Mouse (Mus musculus): ENCODE data around the gene Mapre3. TPM values are rescaled to one million over a fixed set of nuclear protein-coding genes. Genes with fewer than 3 reads are reported as not detected.

Gene Mapre3
- polyA plus RNA-seq, 1 experiment from 2014 or later: 22.7 TPM

DNA sequence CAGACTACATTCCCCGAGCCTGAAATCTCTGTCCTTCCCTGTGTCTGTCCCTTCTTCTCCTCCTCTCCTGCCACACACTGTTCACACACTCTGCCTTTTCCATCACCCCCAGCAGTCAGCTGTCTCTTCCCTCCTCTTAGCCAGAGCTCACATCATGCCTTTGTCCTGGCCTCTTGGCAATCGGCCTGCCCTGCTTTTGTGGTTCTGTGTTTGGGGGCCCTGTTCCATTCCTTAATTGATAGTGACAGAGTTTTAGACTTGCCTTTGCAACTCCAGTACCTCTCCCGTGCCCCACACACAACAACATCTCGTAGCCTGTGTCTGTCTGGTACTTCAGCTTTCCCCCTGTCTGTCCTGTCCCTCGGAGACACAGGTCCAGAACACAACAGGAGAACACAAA is 97.7 kb downstream of the Mapre3 start:
- Histone ChIP-seq H3K27ac (ENCODE audit: low read length) (peak overlapping the region; percentile 90), H3K4me3 (ENCODE audit: low read length) (no peak overlapping the region), H3K9me3 (ENCODE audit: low read length) (no peaks in the 10 kb centered on the region), H3K4me1 (ENCODE audit: insufficient read depth, low read length) (peaks cover 67% of the 10 kb centered on the region), H3K27me3 (ENCODE audit: insufficient read depth, low read length) (no peaks in the 10 kb centered on the region), H3K36me3 (ENCODE audit: insufficient read depth, low read length) (peaks cover 3% of the 10 kb centered on the region; the same call in 1 of the 2 replicates), H3K9ac (replicated peaks; ENCODE audit: low read length) (peak overlapping the region; percentile 29; the same call in 1 of the 2 replicates), H3K4me2 (replicated peaks; ENCODE audit: low read depth, low read length) (no peak overlapping the region)
- 64% methylated on average over 5 of the region's 5 CpGs for WGBS
- ATAC-seq (ENCODE audit: low FRiP score, low TSS enrichment): no peak

DNA sequence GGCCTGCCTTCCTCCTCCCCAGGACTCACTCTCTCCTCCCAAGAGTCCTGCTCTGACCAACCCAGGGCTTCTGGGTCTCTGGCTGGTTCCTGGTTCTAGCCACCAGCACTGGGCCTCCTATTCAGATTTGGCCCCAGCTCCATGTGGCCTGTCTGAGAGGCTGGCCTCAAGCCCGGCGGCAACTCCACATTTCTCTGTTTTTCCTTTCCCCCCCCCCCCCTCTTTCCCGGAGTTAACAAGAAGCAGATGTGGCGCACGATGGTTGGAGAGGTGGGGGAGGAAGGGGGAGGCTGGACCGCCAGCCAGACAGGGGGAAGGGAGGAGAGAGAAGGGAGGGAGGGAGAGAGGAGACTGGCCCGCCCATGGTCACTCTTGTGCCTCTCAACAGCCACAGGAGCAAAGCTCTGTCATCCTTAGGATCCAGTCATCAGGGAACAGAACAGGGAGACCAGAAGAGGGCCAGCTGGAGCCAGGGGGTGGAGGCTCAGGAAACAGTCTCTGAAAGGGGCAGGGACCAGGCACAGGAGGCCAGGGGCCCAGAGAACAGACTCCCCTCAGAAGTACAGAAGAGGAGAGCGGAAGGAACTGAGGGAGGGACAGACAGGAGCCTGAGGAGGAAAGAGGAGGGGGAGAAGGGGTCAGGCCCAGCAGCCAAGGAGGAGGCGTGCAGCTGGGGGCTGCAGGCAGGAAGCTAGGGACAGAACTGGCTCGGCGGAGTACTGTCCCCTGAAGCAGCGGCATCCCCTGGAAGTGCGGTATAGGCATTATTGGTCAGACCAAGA is 98.8 kb downstream of the Mapre3 start, which contains the start of gene Emilin1:
Gene Emilin1 (plus strand): TSS at position 343 of the 782 bp plus-strand sequence.
- Histone ChIP-seq H3K9ac (replicated peaks; ENCODE audit: low read length) (peak within 1 kb of the TSS; percentile 64), H3K4me3 (ENCODE audit: low read length) (peak within 1 kb of the TSS; percentile 52), H3K36me3 (ENCODE audit: insufficient read depth, low read length) (peaks cover 14% of the 10 kb centered on the region), H3K9me3 (ENCODE audit: low read length) (no peaks in the 10 kb centered on the region), H3K4me2 (replicated peaks; ENCODE audit: low read depth, low read length) (peak within 1 kb of the TSS; percentile 72), H3K27me3 (ENCODE audit: insufficient read depth, low read length) (no peaks in the 10 kb centered on the region), H3K4me1 (ENCODE audit: insufficient read depth, low read length) (peaks cover 66% of the 10 kb centered on the region), H3K27ac (ENCODE audit: low read length) (peak within 1 kb of the TSS; percentile 90)
- WGBS: 14% methylated on average over 13 of the region's 13 CpGs
- peak; percentile 79 for ATAC-seq (ENCODE audit: low FRiP score, low TSS enrichment)

DNA sequence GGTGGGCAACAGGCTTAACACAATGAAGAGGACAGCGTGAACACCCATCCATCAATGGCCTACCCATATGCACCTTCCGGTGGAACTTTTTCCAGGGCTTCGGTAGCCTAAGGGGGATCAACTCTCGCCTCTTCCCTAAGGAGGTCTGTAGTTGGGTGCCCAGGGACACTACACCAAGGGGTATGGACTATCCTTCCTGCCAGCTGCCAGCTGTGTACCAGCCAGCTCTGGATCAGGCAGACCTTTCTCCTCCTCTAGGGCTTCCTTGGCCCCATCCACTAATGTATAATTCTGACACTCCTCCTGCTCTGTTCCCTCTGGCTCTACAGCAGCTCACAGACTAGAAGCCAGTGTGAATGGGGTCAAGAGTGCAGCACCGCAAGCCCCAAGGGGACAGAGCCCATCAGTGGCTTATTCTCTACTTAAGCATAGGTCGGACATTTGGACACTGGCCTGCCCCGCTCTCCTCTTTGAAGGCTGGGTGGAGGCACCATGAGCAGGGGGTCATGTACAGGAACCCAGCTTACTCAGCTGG is 99.7 kb downstream of the Mapre3 start:
- peak overlapping the region; percentile 90 for H3K27ac ChIP-seq (ENCODE audit: low read length)
- H3K9me3 ChIP-seq (ENCODE audit: low read length): no peaks in the 10 kb centered on the region
- H3K4me2 ChIP-seq (replicated peaks; ENCODE audit: low read depth, low read length): peak overlapping the region; percentile 72
- peak overlapping the region; percentile 52 for H3K4me3 ChIP-seq (ENCODE audit: low read length)
- WGBS: 39% methylated on average over 7 of the region's 7 CpGs
- H3K4me1 ChIP-seq (ENCODE audit: insufficient read depth, low read length): peaks cover 58% of the 10 kb centered on the region
- no peak for ATAC-seq (ENCODE audit: low FRiP score, low TSS enrichment)
- peak overlapping the region; percentile 64 for H3K9ac ChIP-seq (replicated peaks; ENCODE audit: low read length)
- H3K36me3 ChIP-seq (ENCODE audit: insufficient read depth, low read length): peaks cover 23% of the 10 kb centered on the region
- no peaks in the 10 kb centered on the region for H3K27me3 ChIP-seq (ENCODE audit: insufficient read depth, low read length)

DNA sequence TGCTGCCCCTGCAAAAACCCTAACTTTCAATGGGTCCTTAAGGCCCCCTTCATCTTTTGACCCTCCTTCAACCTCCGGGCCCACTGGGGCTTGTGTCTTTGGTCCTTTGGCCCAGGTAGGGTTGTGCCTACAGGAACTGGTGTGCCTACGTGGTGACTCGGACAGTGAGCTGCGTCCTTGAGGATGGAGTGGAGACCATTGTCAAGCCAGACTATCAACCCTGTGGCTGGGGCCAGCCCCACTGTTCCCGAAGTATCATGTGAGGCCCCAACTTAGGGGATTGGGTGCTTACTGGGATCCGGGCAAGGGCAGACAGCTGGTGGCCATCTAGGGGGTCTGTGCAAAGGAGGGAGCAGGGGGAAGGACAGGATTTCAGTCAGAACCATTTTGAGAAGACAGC is 100.4 kb downstream of the Mapre3 start:
- Histone ChIP-seq H3K9ac (replicated peaks; ENCODE audit: low read length) (peak overlapping the region; percentile 64), H3K9me3 (ENCODE audit: low read length) (no peaks in the 10 kb centered on the region), H3K36me3 (ENCODE audit: insufficient read depth, low read length) (peaks cover 28% of the 10 kb centered on the region), H3K4me3 (ENCODE audit: low read length) (peak overlapping the region; percentile 52), H3K27me3 (ENCODE audit: insufficient read depth, low read length) (no peaks in the 10 kb centered on the region), H3K4me1 (ENCODE audit: insufficient read depth, low read length) (peaks cover 51% of the 10 kb centered on the region), H3K4me2 (replicated peaks; ENCODE audit: low read depth, low read length) (peak overlapping the region; percentile 72), H3K27ac (ENCODE audit: low read length) (peak overlapping the region; percentile 90)
- no peak for ATAC-seq (ENCODE audit: low FRiP score, low TSS enrichment)
- WGBS: 42% methylated on average over 6 of the region's 6 CpGs

DNA sequence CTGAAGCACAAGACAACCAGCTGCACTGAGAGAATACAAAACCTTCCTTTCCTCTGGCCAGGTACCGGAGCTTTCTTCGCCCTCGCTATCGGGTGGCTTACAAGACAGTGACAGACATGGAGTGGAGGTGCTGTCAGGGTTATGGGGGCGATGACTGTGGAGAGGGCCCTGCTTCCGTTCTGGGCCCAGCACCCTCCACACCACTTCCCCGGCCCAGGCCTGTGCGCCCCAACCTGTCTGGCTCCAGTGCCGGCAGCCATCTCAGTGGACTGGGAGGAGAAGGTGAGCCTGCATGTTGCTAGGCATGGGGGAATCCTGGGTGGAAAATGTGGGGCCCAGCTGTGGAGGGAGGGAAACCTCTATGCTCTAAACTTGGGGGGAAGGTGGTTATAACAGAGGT is 101.0 kb downstream of the Mapre3 start:
- Histone ChIP-seq H3K36me3 (ENCODE audit: insufficient read depth, low read length) (peaks cover 29% of the 10 kb centered on the region), H3K9me3 (ENCODE audit: low read length) (no peaks in the 10 kb centered on the region), H3K9ac (replicated peaks; ENCODE audit: low read length) (peak overlapping the region; percentile 64), H3K27ac (ENCODE audit: low read length) (peak overlapping the region; percentile 90), H3K4me2 (replicated peaks; ENCODE audit: low read depth, low read length) (peak overlapping the region; percentile 72), H3K27me3 (ENCODE audit: insufficient read depth, low read length) (no peaks in the 10 kb centered on the region), H3K4me3 (ENCODE audit: low read length) (peak overlapping the region; percentile 52), H3K4me1 (ENCODE audit: insufficient read depth, low read length) (peaks cover 50% of the 10 kb centered on the region)
- ATAC-seq (ENCODE audit: low FRiP score, low TSS enrichment): peak; percentile 0
- 42% methylated on average over 9 of the region's 9 CpGs for WGBS

Other genes starting within 250 kb of the Mapre3 start
- gene Kcnk3, start 226.5 kb upstream of the Mapre3 start, polyA plus RNA-seq (2015; fragmentation: Nextera tagmentation; extraction: Ambion mirVana): 2.0 and 5.5 TPM in 2 replicates
- 31.0 and 33.9 TPM in 2 replicates for gene Slc35f6, start 166.7 kb upstream of the Mapre3 start, polyA plus RNA-seq (2015; fragmentation: Nextera tagmentation; extraction: Ambion mirVana)
- gene Cenpa, start 147.9 kb upstream of the Mapre3 start, polyA plus RNA-seq (2015; fragmentation: Nextera tagmentation; extraction: Ambion mirVana): 266 and 282 TPM in 2 replicates
- 5.4 and 7.1 TPM in 2 replicates for gene Dpysl5, start 103.1 kb upstream of the Mapre3 start, polyA plus RNA-seq (2015; fragmentation: Nextera tagmentation; extraction: Ambion mirVana)
- 96.8 and 98.3 TPM in 2 replicates for gene Tmem214, start 53.4 kb downstream of the Mapre3 start, polyA plus RNA-seq (2015; fragmentation: Nextera tagmentation; extraction: Ambion mirVana)
- gene Agbl5, start 74.1 kb downstream of the Mapre3 start, polyA plus RNA-seq (2015; fragmentation: Nextera tagmentation; extraction: Ambion mirVana): 23.9 and 27.1 TPM in 2 replicates
- 457 and 467 TPM in 2 replicates for gene Ost4, start 93.1 kb downstream of the Mapre3 start, polyA plus RNA-seq (2015; fragmentation: Nextera tagmentation; extraction: Ambion mirVana)
- 335 and 366 TPM in 2 replicates for gene Emilin1, start 98.8 kb downstream of the Mapre3 start, polyA plus RNA-seq (2015; fragmentation: Nextera tagmentation; extraction: Ambion mirVana)
- 38.8 and 41.4 TPM in 2 replicates for gene Khk, start 106.8 kb downstream of the Mapre3 start, polyA plus RNA-seq (2015; fragmentation: Nextera tagmentation; extraction: Ambion mirVana)
- gene Cgref1, start 130.9 kb downstream of the Mapre3 start, polyA plus RNA-seq (2015; fragmentation: Nextera tagmentation; extraction: Ambion mirVana): 17.9 and 20.3 TPM in 2 replicates
- gene Preb, start 145.7 kb downstream of the Mapre3 start, polyA plus RNA-seq (2015; fragmentation: Nextera tagmentation; extraction: Ambion mirVana): 172 TPM in 2 replicates
- gene Tcf23, start 154.0 kb downstream of the Mapre3 start, polyA plus RNA-seq (2015; fragmentation: Nextera tagmentation; extraction: Ambion mirVana): 1.9 and 2.2 TPM in 2 replicates
- gene Atraid, start 233.7 kb downstream of the Mapre3 start, polyA plus RNA-seq (2015; fragmentation: Nextera tagmentation; extraction: Ambion mirVana): 158 and 163 TPM in 2 replicates
- 14.6 and 14.7 TPM in 2 replicates for gene Slc5a6, start 234.3 kb downstream of the Mapre3 start, polyA plus RNA-seq (2015; fragmentation: Nextera tagmentation; extraction: Ambion mirVana)
- gene Cad, start 240.1 kb downstream of the Mapre3 start, polyA plus RNA-seq (2015; fragmentation: Nextera tagmentation; extraction: Ambion mirVana): 36.0 and 38.7 TPM in 2 replicates